Mouse (Mus musculus) heart, adult 2 months (tissue): ENCODE data around the gene Sh2b3. TPM values are rescaled to one million over a fixed set of nuclear protein-coding genes. Genes with fewer than 3 reads are reported as not detected.

Source experiments
- DNase-seq, 2 experiments: peaks; one replicate each; pipeline ENCODE4 v3.0.0; 2021
- H3K27ac ChIP-seq: fragments of 200-600 bp; 2 replicates; pipeline ENCODE4 v1.8.1; 2022
- H3K27me3 ChIP-seq: fragments of 200-500 bp; 2 replicates; pipeline ENCODE4 v1.6.1; 2012; ENCODE audit warnings: mild to moderate bottlenecking, low read length, inconsistent platforms, mixed read lengths; ENCODE audit not compliant: control insufficient read depth, insufficient read depth
- H3K36me3 ChIP-seq: fragments of 200-500 bp; 2 replicates; pipeline ENCODE4 v1.6.1; 2012; ENCODE audit warnings: low read length, inconsistent platforms; ENCODE audit not compliant: control insufficient read depth, insufficient read depth
- H3K4me1 ChIP-seq: fragments of 200-500 bp; 2 replicates; pipeline ENCODE4 v1.6.1; 2011; ENCODE audit warnings: low read length; ENCODE audit not compliant: control insufficient read depth, insufficient read depth
- H3K4me3 ChIP-seq: fragments of 200-600 bp; 2 replicates; pipeline ENCODE4 v1.8.1; 2022
- H3K79me2 ChIP-seq: fragments of 200-500 bp; replicated peaks from 2 replicates; pipeline ENCODE4 v1.6.1; 2012; ENCODE audit warnings: mild to moderate bottlenecking, inconsistent platforms, low read length, moderate library complexity, mixed read lengths; ENCODE audit not compliant: control insufficient read depth, insufficient read depth
- H3K9ac ChIP-seq: fragments of 200-500 bp; 2 replicates; pipeline ENCODE4 v1.6.1; 2012; ENCODE audit warnings: low read depth, mild to moderate bottlenecking, control low read depth, inconsistent platforms, low read length, mixed read lengths
- CTCF ChIP-seq: fragments of 200-600 bp; IDR thresholded peaks from 2 replicates; pipeline ENCODE4 v1.8.1; 2022; ENCODE audit warnings: antibody characterized with exemption, mild to moderate bottlenecking, moderate library complexity
- EP300 ChIP-seq: fragments of 200-500 bp; IDR thresholded peaks from 2 replicates; pipeline ENCODE4 v1.6.1; 2011; ENCODE audit warnings: low read depth, low read length, control low read depth; ENCODE audit not compliant: insufficient read depth
- POLR2A ChIP-seq: fragments of 200-500 bp; IDR thresholded peaks from 2 replicates; pipeline ENCODE4 v1.6.1; 2011; ENCODE audit warnings: mild to moderate bottlenecking, low read depth, low read length, control low read depth; ENCODE audit not compliant: insufficient read depth
- WGBS: fragments of 180-500 bp; shearing (Covaris S2); methylation state at CpG from one replicate; pipeline ENCODE4 v1.1.7; 2018; 5-methylcytosine and 5-hydroxymethylcytosine counted together
- intact Hi-C: fragments of 180-260 bp; cut with DNase I; formaldehyde crosslinking; loops from one replicate; pipeline ENCODE4 v1.15.1; 2025
- polyA plus RNA-seq: library from polyadenylated mRNA; depleted of rRNA; stranded (reverse); fragments of >200 nt; gene quantifications from 2 replicates; pipeline ENCODE4 v1.2.3, GENCODE M21; 2012
- total RNA-seq, 2 experiments: library from RNA; stranded (reverse); gene quantifications; 2 replicates each; pipeline ENCODE4 v1.2.3; 2021

Gene Sh2b3
- total and polyA plus RNA-seq, 3 experiments: 19.3 to 22.5 (median 21.6) TPM

DNA sequence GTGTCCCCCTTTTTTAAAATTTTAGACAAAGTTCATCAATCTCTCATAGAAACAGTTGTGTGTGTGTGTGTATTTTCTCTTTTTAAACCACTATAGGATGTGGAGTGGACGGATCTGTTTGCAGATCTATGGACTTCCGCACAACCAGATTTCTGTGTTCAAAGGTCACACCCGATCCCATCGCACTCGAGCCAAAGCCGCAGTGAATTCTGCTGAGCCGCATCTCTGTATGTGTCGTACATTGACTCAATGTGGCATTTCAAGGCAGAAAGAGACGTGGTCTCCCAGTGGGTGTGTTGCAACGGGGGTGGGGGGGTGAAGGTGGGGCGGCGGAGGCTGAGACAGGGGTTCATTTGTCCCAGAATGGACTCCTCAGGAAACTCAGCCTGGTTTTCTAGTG is 21.0 kb upstream of the Sh2b3 start:
- Histone ChIP-seq H3K36me3 (no peaks in the 10 kb centered on the region), H3K79me2 (no peaks in the 10 kb centered on the region), H3K27me3 (no peaks in the 10 kb centered on the region), H3K9ac (no peak overlapping the region), H3K27ac (no peak overlapping the region), H3K4me3 (no peak overlapping the region), H3K4me1 (no peaks in the 10 kb centered on the region; the same call in 1 of the 2 replicates)
- TF ChIP-seq EP300: no peak
- TF ChIP-seq POLR2A: no peak
- TF ChIP-seq CTCF: no peak
- WGBS: 79% methylated on average over 12 of the region's 12 CpGs
- intact Hi-C loops: no loop called here
- DNase-seq: no peak

DNA sequence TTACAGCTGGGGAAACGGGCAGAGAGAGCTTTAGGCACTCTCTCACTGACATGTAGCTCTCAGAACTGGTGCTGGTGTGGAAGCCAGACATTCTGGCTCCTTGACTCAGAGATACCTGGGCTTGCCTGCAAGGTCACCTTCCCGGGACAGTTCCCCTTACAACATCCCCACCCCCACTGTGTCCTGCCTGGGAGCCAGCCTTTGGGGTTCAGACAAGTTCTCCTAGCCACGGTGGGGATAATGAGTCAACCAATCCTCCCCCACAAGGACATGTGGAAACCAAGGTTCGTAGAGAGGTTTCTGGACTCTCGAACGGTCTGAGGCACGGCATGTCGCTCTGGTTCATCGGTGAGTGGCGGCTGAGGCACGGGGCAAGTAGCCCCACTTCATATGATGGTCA is 19.3 kb upstream of the Sh2b3 start:
- Histone ChIP-seq H3K79me2 (no peaks in the 10 kb centered on the region), H3K27ac (no peak overlapping the region), H3K4me1 (no peaks in the 10 kb centered on the region; the same call in 1 of the 2 replicates), H3K36me3 (no peaks in the 10 kb centered on the region), H3K27me3 (no peaks in the 10 kb centered on the region), H3K4me3 (no peak overlapping the region), H3K9ac (no peak overlapping the region)
- no peak for TF ChIP-seq CTCF
- TF ChIP-seq EP300: no peak
- no peak for TF ChIP-seq POLR2A
- WGBS: 64% methylated on average over 11 of the region's 11 CpGs
- DNase-seq: no peak
- intact Hi-C loops: no loop called here

DNA sequence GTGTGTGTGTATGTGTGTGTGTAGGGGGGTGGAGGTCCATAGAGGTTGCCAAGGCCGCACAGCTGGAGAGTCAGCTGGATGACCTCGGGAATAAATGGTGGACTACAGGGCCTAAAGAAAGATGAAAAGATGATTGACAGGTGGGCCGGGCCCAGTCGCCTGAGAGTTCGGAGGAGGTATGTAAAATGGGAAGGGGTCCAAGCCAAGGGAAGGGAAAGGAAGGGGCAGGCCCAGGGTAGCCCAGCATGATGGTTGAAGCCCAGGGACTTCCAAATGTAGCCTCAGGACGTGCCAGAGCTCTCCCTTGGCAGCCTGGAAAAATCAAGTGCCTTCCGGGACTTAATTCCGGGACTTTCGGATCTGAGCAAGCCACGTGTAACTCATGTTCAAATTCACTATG is 17.3 kb upstream of the Sh2b3 start:
- DNase-seq: no peak
- H3K9ac ChIP-seq: no peak overlapping the region
- 59% methylated on average over 10 of the region's 10 CpGs for WGBS
- H3K4me3 ChIP-seq: no peak overlapping the region
- no peaks in the 10 kb centered on the region for H3K36me3 ChIP-seq
- no peak for TF ChIP-seq EP300
- TF ChIP-seq CTCF: no peak
- no peak for TF ChIP-seq POLR2A
- no peaks in the 10 kb centered on the region for H3K79me2 ChIP-seq
- H3K27me3 ChIP-seq: no peaks in the 10 kb centered on the region
- intact Hi-C loops: no loop called here
- no peak overlapping the region for H3K27ac ChIP-seq
- H3K4me1 ChIP-seq: peaks cover 5% of the 10 kb centered on the region

DNA sequence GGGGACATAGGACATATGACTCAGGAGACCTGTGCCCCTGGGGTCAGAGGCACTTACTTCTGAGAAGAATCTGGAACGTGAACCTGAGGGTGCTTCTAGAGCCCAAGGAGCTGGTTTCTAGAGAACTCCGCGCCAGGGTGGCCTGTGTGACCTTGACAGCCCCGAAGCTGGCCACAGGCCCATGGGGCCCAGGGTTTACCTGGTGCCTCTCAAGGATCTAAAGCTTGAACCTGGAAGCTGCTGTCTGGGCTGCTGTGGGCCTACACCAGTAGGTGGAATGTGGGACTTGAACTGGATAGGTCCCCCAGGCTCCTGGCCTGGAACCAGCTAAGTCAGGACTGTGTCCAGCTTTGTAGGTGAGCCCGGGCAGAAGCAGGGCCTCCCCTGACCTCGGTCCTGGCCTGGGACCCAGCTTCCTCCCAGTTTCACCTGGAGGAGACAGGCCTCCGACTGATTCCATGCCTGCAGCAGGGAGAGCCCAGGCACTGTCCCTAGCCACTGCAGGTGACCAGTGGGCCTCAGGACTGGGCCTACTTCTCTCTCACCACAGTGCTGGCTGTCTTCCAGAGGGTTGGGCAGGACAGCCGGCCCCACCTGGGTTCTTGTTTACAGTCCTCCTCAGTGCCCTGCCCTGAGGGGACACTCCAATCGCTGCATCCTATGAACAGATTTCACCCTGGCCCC is 16.1 kb upstream of the Sh2b3 start:
- H3K4me1 ChIP-seq: peaks cover 7% of the 10 kb centered on the region
- intact Hi-C loops: no loop called here
- peak overlapping the region; percentile 31 for H3K27ac ChIP-seq
- no peaks in the 10 kb centered on the region; the same call in 1 of the 2 replicates for H3K79me2 ChIP-seq
- peak overlapping the region; percentile 24; the same call in 1 of the 2 replicates for H3K9ac ChIP-seq
- H3K27me3 ChIP-seq: no peaks in the 10 kb centered on the region
- WGBS: 58% methylated on average over 9 of the region's 9 CpGs
- DNase-seq: no peak
- H3K36me3 ChIP-seq: no peaks in the 10 kb centered on the region
- TF ChIP-seq CTCF: no peak
- TF ChIP-seq POLR2A: no peak
- no peak for TF ChIP-seq EP300
- no peak overlapping the region for H3K4me3 ChIP-seq

DNA sequence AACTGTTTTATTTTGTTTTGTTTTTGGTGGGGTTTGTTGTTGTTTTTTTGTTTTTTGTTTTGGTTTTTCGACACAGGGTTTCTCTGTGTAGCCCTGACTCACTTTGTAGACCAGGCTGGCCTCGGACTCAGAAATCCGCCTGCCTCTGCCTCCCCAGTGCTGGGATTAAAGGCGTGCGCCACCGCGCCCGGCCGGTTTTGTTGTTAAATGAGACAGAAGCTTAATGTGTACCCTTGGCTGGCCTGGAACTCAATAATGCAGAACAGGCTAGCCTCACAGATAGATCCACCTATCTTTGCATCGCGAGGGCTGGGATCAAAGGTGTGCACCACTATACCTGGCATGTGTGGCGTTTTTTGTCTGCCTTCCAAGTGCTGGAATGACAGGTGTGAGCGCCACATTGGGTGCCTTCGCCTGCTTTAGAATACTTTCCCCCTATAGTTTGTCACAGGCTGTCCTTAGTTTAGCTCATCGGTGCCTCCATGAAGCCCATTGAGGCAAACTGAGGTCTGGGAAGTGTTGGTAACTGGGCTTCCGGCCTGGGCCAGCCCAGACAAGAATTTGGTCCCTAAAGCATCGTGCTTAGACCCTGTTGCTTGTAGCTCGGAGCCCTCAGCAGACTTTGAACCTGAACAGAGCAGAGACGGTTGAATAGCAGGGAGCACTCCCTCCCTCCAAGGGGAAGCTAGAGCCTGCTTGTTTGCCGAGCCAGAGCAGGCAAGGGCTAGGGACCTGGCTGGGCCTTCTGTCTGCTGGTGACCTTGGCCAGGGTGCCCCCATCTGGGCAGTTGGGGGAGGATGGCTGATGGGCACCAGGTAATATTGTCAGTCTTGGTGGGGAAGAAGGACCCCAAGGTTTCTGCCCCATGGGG is 12.3 kb upstream of the Sh2b3 start:
- intact Hi-C loops: loop anchor here (10.0 kb wide), 1 partner anchor 55 kb away; no protein-coding TSS in a partner anchor
- H3K27ac ChIP-seq: peak overlapping the region; percentile 81
- DNase-seq: peak in 1 of 2 experiments; percentile 44
- WGBS: 33% methylated on average over 20 of the region's 20 CpGs
- no peaks in the 10 kb centered on the region for H3K27me3 ChIP-seq
- H3K36me3 ChIP-seq: no peaks in the 10 kb centered on the region
- H3K79me2 ChIP-seq: no peaks in the 10 kb centered on the region; the same call in 1 of the 2 replicates
- peaks cover 11% of the 10 kb centered on the region for H3K4me1 ChIP-seq
- H3K9ac ChIP-seq: peak overlapping the region; percentile 99
- H3K4me3 ChIP-seq: peak overlapping the region; percentile 81
- TF ChIP-seq CTCF (peak; percentile 31), EP300 (no peak), POLR2A (no peak)
